Mouse (Mus musculus) lung, embryonic 16.5 days (tissue): ENCODE data around the gene Pdgfc. TPM values are rescaled to one million over a fixed set of nuclear protein-coding genes. Genes with fewer than 3 reads are reported as not detected.

Experiments
- ATAC-seq: fragments of 200-750 bp; cut with Nextera tagmentation; 2 replicates; pipeline ENCODE4 v1.8.0; 2017; ENCODE audit warnings: low read depth, mild to moderate bottlenecking, moderate library complexity
- H3K27ac ChIP-seq: fragments of 300-500 bp; sonication (generic); 2 replicates; pipeline ENCODE4 v1.5.1; 2014; ENCODE audit warnings: mild to moderate bottlenecking, control low read depth, low read length
- H3K27me3 ChIP-seq: fragments of 300-500 bp; sonication (generic); 2 replicates; pipeline ENCODE4 v1.6.1; 2014; ENCODE audit warnings: low read depth, low read length, mixed read lengths; ENCODE audit not compliant: control insufficient read depth, insufficient read depth
- H3K36me3 ChIP-seq: fragments of 300-500 bp; sonication (generic); 2 replicates; pipeline ENCODE4 v1.6.1; 2014; ENCODE audit warnings: low read length; ENCODE audit not compliant: control insufficient read depth, insufficient read depth
- H3K4me1 ChIP-seq: fragments of 300-500 bp; sonication (generic); replicated peaks from 2 replicates; pipeline ENCODE4 v1.6.1; 2014; ENCODE audit warnings: low read length, mixed read lengths; ENCODE audit not compliant: control insufficient read depth, insufficient read depth
- H3K4me2 ChIP-seq: fragments of 300-500 bp; sonication (generic); 2 replicates; pipeline ENCODE4 v1.6.1; 2014; ENCODE audit warnings: low read depth, low read length, control low read depth
- H3K4me3 ChIP-seq: fragments of 300-500 bp; sonication (generic); 2 replicates; pipeline ENCODE4 v1.5.1; 2014; ENCODE audit warnings: mild to moderate bottlenecking, low read length, control low read depth
- H3K9ac ChIP-seq: fragments of 300-500 bp; sonication (generic); 2 replicates; pipeline ENCODE4 v1.6.1; 2014; ENCODE audit warnings: low read length, control low read depth
- H3K9me3 ChIP-seq: fragments of 300-500 bp; sonication (generic); 2 replicates; pipeline ENCODE4 v1.6.1; 2016; ENCODE audit warnings: low read length; ENCODE audit not compliant: control insufficient read depth
- WGBS: fragments of 180-500 bp; shearing (Covaris S2); extraction: QIAGEN DNeasy Blood & Tissue Kit; methylation state at CpG from one replicate; pipeline ENCODE4 v1.1.7; 2014; 5-methylcytosine and 5-hydroxymethylcytosine counted together
- polyA plus RNA-seq: library from polyadenylated mRNA; unstranded; fragments of >200 nt; fragmentation: Nextera tagmentation; extraction: Ambion mirVana; gene quantifications from 2 replicates; pipeline ENCODE4 v1.2.1, GENCODE M21; 2015

Pdgfc gene
- polyA plus RNA-seq, 1 experiment from 2014 or later = 10.8 TPM

DNA sequence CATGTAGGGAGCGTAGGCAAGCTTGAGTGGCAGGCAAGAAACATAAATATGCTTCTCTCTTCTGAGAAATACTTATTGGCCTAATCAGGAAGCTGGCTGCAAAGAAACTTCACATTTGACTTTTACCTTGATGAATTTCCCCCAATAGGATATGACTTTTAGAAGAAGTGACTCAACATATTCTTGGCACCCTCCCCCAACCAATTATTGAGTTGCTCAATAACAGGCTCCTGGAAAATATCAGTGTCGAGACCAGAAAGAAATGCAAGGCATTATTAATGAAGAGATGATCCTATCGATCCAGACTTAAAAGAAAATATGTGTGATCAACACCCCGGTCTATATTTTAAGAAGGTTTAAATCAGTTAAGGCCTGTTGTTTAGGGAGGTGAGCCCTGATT, 125.9 kb downstream of the Pdgfc start:
- no peak for ATAC-seq
- Histone ChIP-seq H3K27me3 (no peaks in the 10 kb centered on the region), H3K36me3 (no peaks in the 10 kb centered on the region), H3K4me2 (no peak overlapping the region), H3K4me3 (no peak overlapping the region), H3K9ac (no peak overlapping the region), H3K4me1 (no peaks in the 10 kb centered on the region), H3K27ac (no peak overlapping the region), H3K9me3 (no peaks in the 10 kb centered on the region)
- WGBS = 81% methylated on average over 4 of the region's 4 CpGs

- no peaks in the 10 kb centered on the region for H3K27me3 ChIP-seq
- H3K36me3 ChIP-seq = no peaks in the 10 kb centered on the region
- no peak overlapping the region for H3K27ac ChIP-seq
- H3K4me3 ChIP-seq = no peak overlapping the region
- H3K4me1 ChIP-seq = no peaks in the 10 kb centered on the region
- no peaks in the 10 kb centered on the region for H3K9me3 ChIP-seq
- WGBS = 89% methylated on average over 5 of the region's 5 CpGs
- no peak for ATAC-seq
- no peak overlapping the region for H3K4me2 ChIP-seq
- no peak overlapping the region for H3K9ac ChIP-seq
These were observed 127.9 kb downstream of the Pdgfc start for GRCm38 (mm10) chr3:81164091-81164490.

GRCm38 (mm10) chr3:81170073-81170809, 134.0 kb downstream of the Pdgfc start:
- no peak for ATAC-seq
- Histone ChIP-seq H3K27ac (no peak overlapping the region), H3K9ac (no peak overlapping the region), H3K9me3 (no peaks in the 10 kb centered on the region), H3K4me3 (no peak overlapping the region), H3K4me2 (no peak overlapping the region), H3K36me3 (no peaks in the 10 kb centered on the region), H3K4me1 (no peaks in the 10 kb centered on the region), H3K27me3 (no peaks in the 10 kb centered on the region)
- 63% methylated on average over 4 of the region's 4 CpGs for WGBS

DNA sequence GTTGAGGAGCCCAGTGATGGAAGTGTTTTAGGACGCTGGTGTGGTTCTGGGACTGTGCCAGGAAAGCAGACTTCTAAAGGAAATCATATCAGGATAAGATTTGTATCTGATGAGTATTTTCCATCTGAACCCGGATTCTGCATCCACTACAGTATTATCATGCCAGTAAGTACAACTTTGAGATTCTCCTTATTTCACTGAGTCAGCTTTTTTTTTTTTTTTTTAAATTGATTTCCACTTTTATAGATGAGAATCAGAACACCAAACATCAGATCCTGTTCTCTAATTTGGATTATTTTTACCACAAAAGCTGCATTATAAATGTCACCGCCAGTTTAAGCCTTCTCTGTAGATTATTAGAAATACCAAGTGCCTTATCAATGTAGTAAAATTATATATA, 138.6 kb downstream of the Pdgfc start:
- H3K36me3 ChIP-seq = no peaks in the 10 kb centered on the region
- WGBS = 81% methylated on average over 3 of the region's 3 CpGs
- no peak for ATAC-seq
- no peak overlapping the region for H3K4me3 ChIP-seq
- H3K4me1 ChIP-seq = no peaks in the 10 kb centered on the region
- H3K27ac ChIP-seq = no peak overlapping the region
- no peaks in the 10 kb centered on the region for H3K27me3 ChIP-seq
- no peaks in the 10 kb centered on the region for H3K9me3 ChIP-seq
- H3K4me2 ChIP-seq = no peak overlapping the region
- H3K9ac ChIP-seq = no peak overlapping the region

DNA sequence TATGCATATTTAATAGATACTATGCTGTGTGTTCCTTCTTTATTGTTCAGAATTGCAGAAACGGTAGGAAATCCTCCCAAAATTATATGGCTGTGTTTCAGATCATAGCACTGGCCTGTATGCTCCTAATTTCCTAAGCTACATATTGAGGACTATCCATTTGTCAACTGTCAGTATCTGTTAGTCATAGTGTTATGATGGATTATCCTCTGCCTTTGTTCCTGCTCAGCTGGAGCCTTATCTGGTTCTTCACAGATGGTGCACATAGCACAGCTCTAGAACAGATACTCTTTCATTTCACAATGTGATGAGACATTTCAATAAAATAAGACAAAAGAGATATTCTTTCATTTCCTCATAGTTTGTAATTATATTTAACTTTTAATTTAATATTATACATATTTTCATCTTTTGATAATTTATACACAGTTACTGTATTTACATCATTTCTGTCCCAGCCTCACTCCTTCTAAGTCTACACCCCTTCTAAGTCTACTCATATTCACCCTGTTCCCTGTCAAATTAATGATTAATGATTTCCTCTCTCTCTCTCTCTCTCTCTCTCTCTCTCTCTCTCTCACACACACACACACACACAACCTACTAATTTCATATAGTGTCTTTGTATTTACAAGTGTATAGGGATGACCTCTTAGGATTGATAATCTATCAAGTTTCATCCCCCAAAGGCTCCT, 145.2 kb downstream of the Pdgfc start:
- Histone ChIP-seq H3K27me3 (no peaks in the 10 kb centered on the region), H3K4me1 (no peaks in the 10 kb centered on the region), H3K36me3 (no peaks in the 10 kb centered on the region), H3K27ac (no peak overlapping the region), H3K4me2 (no peak overlapping the region), H3K9me3 (no peaks in the 10 kb centered on the region), H3K4me3 (no peak overlapping the region), H3K9ac (no peak overlapping the region)
- 81% methylated on average over 1 of the region's 1 CpGs for WGBS
- no peak for ATAC-seq

DNA sequence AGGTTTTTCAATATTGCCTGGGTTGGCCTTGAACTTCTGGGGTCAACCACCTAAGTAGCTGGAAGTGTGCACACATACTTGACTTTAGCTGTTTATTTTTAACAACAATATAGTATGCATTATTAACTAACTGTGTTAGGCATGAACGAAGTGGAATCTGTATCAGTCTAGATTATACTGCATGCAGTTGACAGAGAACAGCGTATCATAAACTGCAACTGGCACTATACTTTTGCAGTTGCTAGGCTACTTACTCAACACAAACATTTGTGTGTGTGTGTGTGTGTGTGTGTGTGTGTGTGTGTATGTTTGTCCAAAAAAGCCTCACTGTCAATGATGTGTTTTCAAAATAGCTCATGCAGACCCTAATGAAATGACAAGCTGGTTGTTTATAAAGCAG, 160.7 kb downstream of the Pdgfc start:
- no peaks in the 10 kb centered on the region for H3K9me3 ChIP-seq
- no peaks in the 10 kb centered on the region for H3K36me3 ChIP-seq
- 47% methylated on average over 2 of the region's 2 CpGs for whole genome bisulfite sequencing
- H3K27ac ChIP-seq = no peak overlapping the region
- no peak overlapping the region for H3K4me2 ChIP-seq
- H3K4me3 ChIP-seq = no peak overlapping the region
- H3K4me1 ChIP-seq = no peaks in the 10 kb centered on the region
- H3K9ac ChIP-seq = no peak overlapping the region
- ATAC-seq = no peak
- no peaks in the 10 kb centered on the region for H3K27me3 ChIP-seq

GRCm38 (mm10) chr3:81197644-81198043, 161.4 kb downstream of the Pdgfc start:
- Histone ChIP-seq H3K9me3 (no peaks in the 10 kb centered on the region), H3K27me3 (no peaks in the 10 kb centered on the region), H3K4me2 (no peak overlapping the region), H3K27ac (no peak overlapping the region), H3K9ac (no peak overlapping the region), H3K36me3 (no peaks in the 10 kb centered on the region), H3K4me1 (no peaks in the 10 kb centered on the region), H3K4me3 (no peak overlapping the region)
- WGBS = 84% methylated on average over 4 of the region's 4 CpGs
- no peak for ATAC-seq

DNA sequence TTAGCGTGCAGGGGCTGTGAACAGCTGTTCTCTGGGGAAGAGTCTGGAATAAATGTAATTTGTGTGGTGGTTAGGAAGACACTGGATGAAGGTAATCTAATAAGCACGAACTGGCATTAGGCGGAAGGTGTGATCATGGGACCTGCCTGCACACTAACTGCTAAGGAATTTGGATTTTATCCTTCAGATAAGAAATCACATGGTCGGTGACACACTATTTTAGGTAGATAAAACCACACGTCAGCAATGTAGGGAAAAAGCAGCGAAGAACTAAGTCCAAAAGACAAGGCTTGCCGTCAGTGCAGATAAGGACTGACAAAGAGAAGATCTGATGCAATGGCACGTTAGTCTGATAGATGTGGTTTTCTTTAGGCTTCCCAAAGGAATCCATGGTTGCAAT, 164.4 kb downstream of the Pdgfc start:
- Histone ChIP-seq H3K36me3 (no peaks in the 10 kb centered on the region), H3K27me3 (no peaks in the 10 kb centered on the region), H3K4me3 (no peak overlapping the region), H3K9me3 (no peaks in the 10 kb centered on the region), H3K4me1 (no peaks in the 10 kb centered on the region), H3K9ac (no peak overlapping the region), H3K4me2 (no peak overlapping the region), H3K27ac (no peak overlapping the region)
- no peak for ATAC-seq
- 66% methylated on average over 8 of the region's 8 CpGs for whole genome bisulfite sequencing

GRCm38 (mm10) chr3:81205201-81205600, 169.0 kb downstream of the Pdgfc start:
- no peak overlapping the region for H3K4me2 ChIP-seq
- no peaks in the 10 kb centered on the region for H3K9me3 ChIP-seq
- H3K27ac ChIP-seq = no peak overlapping the region
- H3K27me3 ChIP-seq = no peaks in the 10 kb centered on the region
- WGBS = 22% methylated on average over 5 of the region's 5 CpGs
- no peak overlapping the region for H3K4me3 ChIP-seq
- H3K36me3 ChIP-seq = no peaks in the 10 kb centered on the region
- no peak overlapping the region for H3K9ac ChIP-seq
- no peak for ATAC-seq
- no peaks in the 10 kb centered on the region for H3K4me1 ChIP-seq
